Mouse (Mus musculus) bone marrow, adult 2 months (tissue): ENCODE data around the gene Gm20481.
"Not testable (repeated sequence)": the region's sequence is repeated elsewhere in the genome, so short reads cannot be mapped to it uniquely, and the experiment has no call there.

Experiments
- CTCF ChIP-seq: fragments of 200-500 bp; IDR thresholded peaks from 2 replicates; pipeline ENCODE4 v1.5.1; 2011; ENCODE audit warnings: low read length, control low read depth; ENCODE audit not compliant: control insufficient read depth, insufficient read depth
- POLR2A ChIP-seq: fragments of 200-500 bp; IDR thresholded peaks from 2 replicates; pipeline ENCODE4 v1.6.1; 2011; ENCODE audit warnings: low read depth, mild to moderate bottlenecking, control low read depth, low read length, borderline replicate concordance; ENCODE audit not compliant: control insufficient read depth

DNA sequence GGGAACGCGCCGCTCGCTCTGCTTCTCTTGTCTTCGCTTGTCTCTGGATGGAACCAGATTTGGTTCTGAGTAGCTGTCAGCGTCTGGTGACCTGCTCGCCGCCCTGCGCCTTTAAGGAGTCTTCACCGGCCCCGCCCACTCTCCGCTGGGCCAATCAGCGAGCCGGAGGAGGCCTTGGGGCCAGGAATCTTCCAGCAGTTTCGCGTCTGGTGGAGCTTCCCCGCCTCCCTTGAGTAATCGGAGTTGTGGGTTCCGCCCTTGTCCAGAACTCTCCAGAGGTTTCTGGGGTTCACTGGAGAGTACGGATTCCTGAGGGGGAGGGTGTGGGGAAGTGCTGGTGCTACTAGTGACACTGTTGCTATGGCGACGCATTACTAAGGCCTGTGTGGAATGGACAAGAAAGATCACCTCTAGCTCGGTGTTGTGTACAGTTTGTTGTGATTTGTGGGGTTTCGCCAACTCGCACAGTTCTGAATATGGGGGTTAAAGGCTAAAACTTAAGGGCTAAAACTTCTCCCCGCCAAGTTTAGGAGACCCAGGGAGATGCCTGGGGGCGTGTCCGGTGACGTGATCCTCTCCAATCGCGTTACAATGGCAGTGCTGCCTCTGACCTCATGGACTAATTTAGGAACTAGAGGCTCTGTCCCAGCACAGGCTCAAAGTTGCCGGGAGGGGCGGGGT is 2.5 kb downstream of the Gm20481 start, which contains the start of the genes Hspa1a and Hspa1l:
- not testable (repeated sequence) for TF ChIP-seq CTCF, POLR2A
